Mouse (Mus musculus): ENCODE measurements around the gene Shq1. TPM values are rescaled to one million over a fixed set of nuclear protein-coding genes. Genes with fewer than 3 reads are reported as not detected.

The Shq1 gene
- polyA plus RNA-seq, 2 experiments: 5.8 to 8.7 TPM

DNA sequence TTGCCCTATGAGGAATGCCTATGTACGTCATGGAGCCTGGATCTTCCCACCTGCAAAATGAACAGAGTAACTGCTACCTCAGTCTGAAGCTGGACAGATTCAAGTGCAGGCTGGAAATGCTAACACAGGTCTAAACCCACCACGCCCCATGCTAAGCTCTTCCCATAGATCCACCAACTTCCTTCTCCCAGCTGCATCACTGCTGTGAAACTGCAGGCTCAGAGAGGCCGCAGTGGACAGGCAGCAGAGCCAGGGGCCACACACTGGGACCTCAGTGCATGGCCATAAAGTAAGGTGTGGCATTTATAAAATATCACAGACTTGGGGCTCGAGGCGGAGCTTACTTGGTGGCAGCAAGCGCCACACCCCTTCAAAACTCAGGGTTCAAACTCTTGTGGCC is 133.0 kb downstream of the Shq1 start:
- Histone ChIP-seq H3K4me3 (ENCODE audit: insufficient read depth in 1 of 2, low read depth in 2 of 2, low read length in 2 of 2) (no peak overlapping the region), H3K4me2 (ENCODE audit: low read depth) (no peak overlapping the region), H3K4me1 (replicated peaks; ENCODE audit: control insufficient read depth in 2 of 2, insufficient read depth in 2 of 2, low read length in 1 of 2) (no peaks in the 10 kb centered on the region), H3K36me3 (replicated peaks; ENCODE audit: control insufficient read depth, insufficient read depth, low read depth) (no peaks in the 10 kb centered on the region), H3K9me3 (ENCODE audit: control insufficient read depth, low read length) (no peaks in the 10 kb centered on the region), H3K27ac (no peak overlapping the region), H3K9ac (replicated peaks) (no peak overlapping the region), H3K27me3 (ENCODE audit: control insufficient read depth, insufficient read depth, low read length) (no peaks in the 10 kb centered on the region)
- ATAC-seq (ENCODE audit: insufficient read depth) (no peak), DNase-seq (ENCODE audit: low read depth in 3 of 3, low spot score in 3 of 3) (no peak)
- TF ChIP-seq EP300 (IDR thresholded peaks at IDR 0.05; ENCODE audit: low read depth): no peak
- no peak for TF ChIP-seq CTCF (IDR thresholded peaks at IDR 0.05; ENCODE audit: low read depth)
- 66% methylated on average over 6 of the region's 6 CpGs for WGBS (ENCODE audit: insufficient replicate concordance)

- TF ChIP-seq CTCF (IDR thresholded peaks at IDR 0.05; ENCODE audit: low read depth) (no peak), EP300 (IDR thresholded peaks at IDR 0.05; ENCODE audit: low read depth) (no peak)
- H3K4me1 ChIP-seq (replicated peaks; ENCODE audit: control insufficient read depth in 2 of 2, insufficient read depth in 2 of 2, low read length in 1 of 2): no peaks in the 10 kb centered on the region
- 61% methylated on average over 5 of the region's 5 CpGs for WGBS (ENCODE audit: insufficient replicate concordance)
- DNase-seq (ENCODE audit: low read depth in 3 of 3, low spot score in 3 of 3) (no peak), ATAC-seq (ENCODE audit: insufficient read depth) (no peak)
- H3K27me3 ChIP-seq (ENCODE audit: control insufficient read depth, insufficient read depth, low read length): no peaks in the 10 kb centered on the region
- H3K4me2 ChIP-seq (ENCODE audit: low read depth): no peak overlapping the region
- H3K9me3 ChIP-seq (ENCODE audit: control insufficient read depth, low read length): no peaks in the 10 kb centered on the region
- H3K4me3 ChIP-seq (ENCODE audit: insufficient read depth in 1 of 2, low read depth in 2 of 2, low read length in 2 of 2): no peak overlapping the region
- H3K36me3 ChIP-seq (replicated peaks; ENCODE audit: control insufficient read depth, insufficient read depth, low read depth): no peaks in the 10 kb centered on the region
- H3K9ac ChIP-seq (replicated peaks): no peak overlapping the region
- no peak overlapping the region for H3K27ac ChIP-seq
Observed at GRCm38 (mm10) chr6:100537042-100537441, 133.9 kb downstream of the Shq1 start.

DNA sequence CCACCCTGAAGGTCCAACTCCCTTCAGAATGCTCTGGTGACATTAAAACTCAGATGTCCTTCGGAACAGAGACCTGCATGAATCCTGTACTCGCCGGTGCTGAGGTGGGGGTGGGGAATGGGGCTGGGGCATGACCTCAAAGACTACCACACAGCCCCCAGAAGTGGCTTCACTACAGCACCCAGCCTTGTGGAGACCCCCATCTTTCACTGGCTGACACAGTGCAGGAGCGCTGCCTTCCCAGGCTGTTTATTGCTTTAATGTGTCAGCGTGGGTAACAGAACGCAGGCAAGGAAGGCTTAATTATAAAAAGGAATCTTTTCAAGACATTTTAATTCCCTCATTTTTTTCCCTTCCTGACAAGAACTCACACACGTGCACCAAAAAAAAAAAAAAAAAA is 137.6 kb downstream of the Shq1 start:
- TF ChIP-seq CTCF (IDR thresholded peaks at IDR 0.05; ENCODE audit: low read depth) (no peak), EP300 (IDR thresholded peaks at IDR 0.05; ENCODE audit: low read depth) (no peak)
- Histone ChIP-seq H3K36me3 (replicated peaks; ENCODE audit: control insufficient read depth, insufficient read depth, low read depth) (no peaks in the 10 kb centered on the region), H3K27ac (no peak overlapping the region), H3K4me3 (ENCODE audit: insufficient read depth in 1 of 2, low read depth in 2 of 2, low read length in 2 of 2) (no peak overlapping the region), H3K9me3 (ENCODE audit: control insufficient read depth, low read length) (no peaks in the 10 kb centered on the region), H3K9ac (replicated peaks) (no peak overlapping the region), H3K4me1 (replicated peaks; ENCODE audit: control insufficient read depth in 2 of 2, insufficient read depth in 2 of 2, low read length in 1 of 2) (no peaks in the 10 kb centered on the region), H3K27me3 (ENCODE audit: control insufficient read depth, insufficient read depth, low read length) (no peaks in the 10 kb centered on the region), H3K4me2 (ENCODE audit: low read depth) (no peak overlapping the region)
- ATAC-seq (ENCODE audit: insufficient read depth) (no peak), DNase-seq (ENCODE audit: low read depth in 3 of 3, low spot score in 3 of 3) (no peak)
- 64% methylated on average over 6 of the region's 7 CpGs for WGBS (ENCODE audit: insufficient replicate concordance)

DNA sequence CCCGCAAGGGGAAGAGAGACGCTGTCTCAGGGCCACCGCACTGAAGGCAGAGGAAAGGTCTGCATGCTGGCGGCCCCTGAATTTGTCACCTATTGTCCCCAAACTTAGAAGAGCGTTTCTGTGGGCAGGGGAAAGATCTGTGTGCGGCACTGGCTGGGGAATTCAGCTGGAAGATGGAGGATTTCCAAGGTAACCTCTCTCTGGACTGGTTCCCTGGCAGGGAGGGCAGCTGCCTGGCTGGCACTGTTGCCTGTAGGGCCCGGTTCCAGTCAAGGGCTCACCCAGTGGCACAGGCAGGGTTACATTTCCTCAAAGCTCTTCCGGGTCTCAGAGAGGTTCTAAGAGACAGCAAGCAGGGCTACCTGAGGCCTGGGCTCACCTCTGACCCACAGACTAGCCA is 138.6 kb downstream of the Shq1 start:
- no peak overlapping the region for H3K4me3 ChIP-seq (ENCODE audit: insufficient read depth in 1 of 2, low read depth in 2 of 2, low read length in 2 of 2)
- TF ChIP-seq EP300 (IDR thresholded peaks at IDR 0.05; ENCODE audit: low read depth) (no peak), CTCF (IDR thresholded peaks at IDR 0.05; ENCODE audit: low read depth) (no peak)
- ATAC-seq (ENCODE audit: insufficient read depth): no peak
- no peak for DNase-seq (ENCODE audit: low read depth in 3 of 3, low spot score in 3 of 3)
- no peaks in the 10 kb centered on the region for H3K27me3 ChIP-seq (ENCODE audit: control insufficient read depth, insufficient read depth, low read length)
- H3K4me2 ChIP-seq (ENCODE audit: low read depth): no peak overlapping the region
- no peak overlapping the region for H3K27ac ChIP-seq
- H3K36me3 ChIP-seq (replicated peaks; ENCODE audit: control insufficient read depth, insufficient read depth, low read depth): no peaks in the 10 kb centered on the region
- 59% methylated on average over 8 of the region's 8 CpGs for WGBS (ENCODE audit: insufficient replicate concordance)
- H3K9ac ChIP-seq (replicated peaks): no peak overlapping the region
- H3K4me1 ChIP-seq (replicated peaks; ENCODE audit: control insufficient read depth in 2 of 2, insufficient read depth in 2 of 2, low read length in 1 of 2): no peaks in the 10 kb centered on the region
- H3K9me3 ChIP-seq (ENCODE audit: control insufficient read depth, low read length): no peaks in the 10 kb centered on the region

DNA sequence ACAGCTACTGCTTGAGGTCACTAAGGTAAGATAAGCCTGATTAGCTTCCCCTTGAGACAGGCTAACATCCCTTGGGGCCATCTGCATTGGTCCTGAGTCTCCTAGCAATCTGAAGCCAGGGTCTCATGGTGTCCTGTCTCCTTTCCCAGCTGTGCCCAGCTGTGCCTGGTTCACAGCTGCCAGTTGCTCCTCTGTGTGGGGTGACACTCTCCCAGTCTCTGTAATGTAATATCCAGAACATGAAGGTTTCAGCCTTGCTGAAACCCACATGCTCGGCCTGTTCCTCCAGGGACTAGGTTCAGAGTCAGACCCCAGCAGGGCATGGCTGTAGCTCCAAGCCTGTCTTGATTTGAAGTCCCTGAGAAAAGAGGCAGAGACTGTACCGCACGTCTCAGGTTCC is 141.3 kb downstream of the Shq1 start:
- TF ChIP-seq CTCF (IDR thresholded peaks at IDR 0.05; ENCODE audit: low read depth) (no peak), EP300 (IDR thresholded peaks at IDR 0.05; ENCODE audit: low read depth) (no peak)
- Histone ChIP-seq H3K4me2 (ENCODE audit: low read depth) (no peak overlapping the region), H3K9me3 (ENCODE audit: control insufficient read depth, low read length) (no peaks in the 10 kb centered on the region), H3K9ac (replicated peaks) (no peak overlapping the region), H3K27me3 (ENCODE audit: control insufficient read depth, insufficient read depth, low read length) (no peaks in the 10 kb centered on the region), H3K36me3 (replicated peaks; ENCODE audit: control insufficient read depth, insufficient read depth, low read depth) (no peaks in the 10 kb centered on the region), H3K4me1 (replicated peaks; ENCODE audit: control insufficient read depth in 2 of 2, insufficient read depth in 2 of 2, low read length in 1 of 2) (no peaks in the 10 kb centered on the region; a peak in 1 of 4 replicates), H3K27ac (no peak overlapping the region), H3K4me3 (ENCODE audit: insufficient read depth in 1 of 2, low read depth in 2 of 2, low read length in 2 of 2) (no peak overlapping the region)
- ATAC-seq (ENCODE audit: insufficient read depth) (no peak), DNase-seq (ENCODE audit: low read depth in 3 of 3, low spot score in 3 of 3) (no peak)
- 50% methylated on average over 3 of the region's 3 CpGs for WGBS (ENCODE audit: insufficient replicate concordance)
